Mouse (Mus musculus) forebrain, embryonic 15.5 days (tissue): Measurements from ENCODE around the gene Tenm4. TPM values are rescaled to one million over a fixed set of nuclear protein-coding genes. Genes with fewer than 3 reads are reported as not detected.

ENCODE experiments used
- ATAC-seq: fragments of 200-750 bp; cut with Nextera tagmentation; replicated peaks from 2 replicates; pipeline ENCODE4 v1.8.0; 2017; ENCODE audit warnings: mild to moderate bottlenecking, moderate TSS enrichment, moderate library complexity
- H3K27ac ChIP-seq: fragments of 300-500 bp; sonication (generic); replicated peaks from 2 replicates; pipeline ENCODE4 v1.5.1; 2015; ENCODE audit warnings: mild to moderate bottlenecking, inconsistent platforms
- H3K27me3 ChIP-seq: fragments of 300-500 bp; sonication (generic); 2 replicates; pipeline ENCODE4 v1.6.1; 2015; ENCODE audit warnings: inconsistent platforms
- H3K36me3 ChIP-seq: fragments of 300-500 bp; sonication (generic); 2 replicates; pipeline ENCODE4 v1.6.1; 2015; ENCODE audit warnings: mild to moderate bottlenecking, inconsistent platforms
- H3K4me1 ChIP-seq: fragments of 300-500 bp; sonication (generic); 2 replicates; pipeline ENCODE4 v1.6.1; 2015; ENCODE audit warnings: inconsistent platforms
- H3K4me2 ChIP-seq: fragments of 300-500 bp; sonication (generic); replicated peaks from 2 replicates; pipeline ENCODE4 v1.6.1; 2015; ENCODE audit warnings: mild to moderate bottlenecking, inconsistent platforms
- H3K4me3 ChIP-seq: fragments of 300-500 bp; sonication (generic); 2 replicates; pipeline ENCODE4 v1.5.1; 2015; ENCODE audit warnings: mild to moderate bottlenecking, inconsistent platforms
- H3K9ac ChIP-seq: fragments of 300-500 bp; sonication (generic); replicated peaks from 2 replicates; pipeline ENCODE4 v1.6.1; 2015; ENCODE audit warnings: mild to moderate bottlenecking, inconsistent platforms
- H3K9me3 ChIP-seq: fragments of 300-500 bp; sonication (generic); 2 replicates; pipeline ENCODE4 v1.6.1; 2016; ENCODE audit warnings: inconsistent platforms
- WGBS: fragments of 180-500 bp; shearing (Covaris S2); methylation state at CpG from one replicate; pipeline ENCODE4 v1.1.7; 2015; ENCODE audit warnings: mixed read lengths; 5-methylcytosine and 5-hydroxymethylcytosine counted together
- polyA plus RNA-seq: library from polyadenylated mRNA; unstranded; fragments of >200 nt; fragmentation: Nextera tagmentation; extraction: Ambion mirVana; gene quantifications from 2 replicates; pipeline ENCODE4 v1.2.1, GENCODE M21; 2015

The Tenm4 gene
- polyA plus RNA-seq, 1 experiment from 2014 or later, result 103 TPM

DNA sequence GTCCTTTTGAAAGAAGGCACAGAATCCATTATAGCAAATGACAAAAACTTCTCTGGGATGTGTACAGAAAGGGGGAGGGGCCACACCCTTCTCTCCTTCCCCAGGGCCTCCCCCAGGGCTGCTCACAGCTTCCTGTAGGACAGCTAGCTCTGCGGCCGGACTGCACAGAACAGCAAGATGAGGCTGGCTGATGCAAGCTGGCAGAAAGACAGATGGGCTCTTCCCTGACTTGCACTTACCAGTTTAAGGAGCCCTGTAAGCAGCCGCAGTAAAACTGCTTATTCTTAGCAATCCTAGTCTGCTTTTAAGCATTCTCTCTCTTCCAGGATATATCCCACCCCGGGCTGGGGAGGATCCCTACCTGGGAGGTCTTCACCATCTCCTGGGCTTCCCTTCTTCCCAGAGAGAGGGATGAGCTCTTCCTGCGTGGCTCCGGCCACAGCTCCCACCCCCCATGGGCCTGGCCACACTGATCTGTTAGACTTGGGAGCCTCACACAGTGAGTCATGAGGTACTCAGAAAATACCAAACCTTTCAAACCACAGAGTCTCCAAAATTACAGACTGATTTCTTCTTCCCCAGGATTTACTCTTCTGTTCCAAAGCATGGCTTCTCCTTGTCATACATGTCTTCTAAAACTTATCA, 646.1 kb downstream of the Tenm4 start:
- Histone ChIP-seq H3K4me2 (no peak overlapping the region), H3K9me3 (no peaks in the 10 kb centered on the region), H3K36me3 (no peaks in the 10 kb centered on the region), H3K27ac (peak overlapping the region; percentile 35), H3K4me3 (no peak overlapping the region), H3K27me3 (no peaks in the 10 kb centered on the region), H3K4me1 (peaks cover 32% of the 10 kb centered on the region), H3K9ac (no peak overlapping the region)
- ATAC-seq, result peak; percentile 29; the same call in 1 of the 2 replicates
- WGBS, result 39% methylated on average over 6 of the region's 6 CpGs

DNA sequence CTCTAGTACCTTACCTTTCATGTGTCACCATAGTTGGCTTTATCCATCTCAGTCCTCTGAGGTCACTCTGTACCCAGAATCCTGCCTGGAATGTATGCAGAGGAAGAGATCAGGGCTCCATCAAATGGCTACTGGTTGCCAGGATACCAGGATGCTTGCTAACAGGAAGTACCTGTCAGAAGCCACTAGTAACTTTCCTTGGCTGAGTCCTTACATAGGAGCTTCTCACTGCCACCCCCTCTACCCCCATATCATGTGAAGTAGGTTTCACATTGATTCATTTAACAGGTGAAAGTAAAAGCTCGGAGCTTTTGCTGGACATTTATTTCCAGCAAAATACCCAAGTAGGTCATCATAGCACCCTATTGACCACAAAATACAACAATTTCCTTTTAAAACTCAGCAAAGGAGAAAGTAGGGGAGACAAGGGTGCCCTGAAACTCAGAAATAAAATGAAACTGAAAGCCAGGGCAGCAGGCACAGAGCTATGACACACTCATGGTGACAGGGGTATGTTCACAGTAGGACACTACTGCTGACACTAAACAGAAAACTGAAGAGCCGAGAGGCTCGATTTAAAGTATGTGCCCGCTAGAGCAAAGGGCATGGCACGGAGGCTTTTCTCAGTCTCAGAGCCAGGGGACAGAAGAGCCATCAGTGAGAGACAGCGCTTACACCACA, 647.3 kb downstream of the Tenm4 start:
- H3K4me3 ChIP-seq, result no peak overlapping the region
- no peak for ATAC-seq
- no peaks in the 10 kb centered on the region for H3K27me3 ChIP-seq
- no peak overlapping the region for H3K9ac ChIP-seq
- H3K4me1 ChIP-seq, result peaks cover 32% of the 10 kb centered on the region
- H3K36me3 ChIP-seq, result no peaks in the 10 kb centered on the region
- 90% methylated on average over 6 of the region's 6 CpGs for WGBS
- 0 out of 2 replicates have a peak overlapping the region, but pooled peaks have one; percentile 60 for H3K27ac ChIP-seq
- H3K9me3 ChIP-seq, result no peaks in the 10 kb centered on the region
- H3K4me2 ChIP-seq, result no peak overlapping the region

DNA sequence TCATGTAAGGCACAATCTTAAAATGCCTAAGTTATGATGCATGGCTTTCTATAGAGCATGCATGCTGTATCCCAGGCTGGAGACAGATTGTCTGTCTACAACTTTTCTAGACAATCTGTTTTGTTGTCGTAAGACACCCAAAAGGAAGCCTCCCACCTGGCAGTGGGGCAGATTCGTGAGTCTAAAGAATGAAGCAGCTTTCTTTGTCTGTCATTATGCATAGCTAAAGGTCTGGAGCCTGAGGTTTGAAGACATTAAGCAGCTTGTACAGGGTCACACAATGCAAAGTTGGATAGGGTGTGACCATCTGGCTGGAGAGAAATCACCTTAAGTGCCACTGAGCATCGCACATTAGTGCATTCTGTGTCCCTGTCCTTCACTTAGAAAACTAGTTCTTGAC, 648.5 kb downstream of the Tenm4 start:
- no peak overlapping the region for H3K4me3 ChIP-seq
- no peaks in the 10 kb centered on the region for H3K36me3 ChIP-seq
- no peak for ATAC-seq
- no peaks in the 10 kb centered on the region for H3K9me3 ChIP-seq
- no peak overlapping the region for H3K4me2 ChIP-seq
- no peaks in the 10 kb centered on the region for H3K27me3 ChIP-seq
- 58% methylated on average over 3 of the region's 3 CpGs for WGBS
- H3K27ac ChIP-seq, result peak overlapping the region; percentile 60
- no peak overlapping the region for H3K9ac ChIP-seq
- H3K4me1 ChIP-seq, result peaks cover 32% of the 10 kb centered on the region

DNA sequence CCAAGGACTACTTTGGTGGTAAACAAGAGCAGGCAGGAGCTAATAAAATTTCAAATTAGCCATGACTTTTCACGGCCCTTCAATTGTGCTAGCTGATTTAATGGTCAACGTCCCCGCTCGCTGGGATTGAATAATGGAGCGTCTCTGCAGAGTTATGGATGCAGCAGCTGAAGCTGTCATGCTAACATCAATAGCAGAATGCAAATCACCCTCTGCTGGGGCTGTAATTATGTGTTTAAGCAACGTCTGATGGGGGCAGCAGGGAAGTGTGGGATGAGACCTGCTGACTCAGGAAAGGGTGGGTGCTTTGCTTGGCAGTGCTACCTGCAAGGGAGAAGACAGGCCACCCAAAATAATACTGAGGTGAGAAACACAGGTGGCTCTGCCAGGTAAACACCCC, 649.3 kb downstream of the Tenm4 start:
- Histone ChIP-seq H3K4me1 (peaks cover 32% of the 10 kb centered on the region), H3K27me3 (no peaks in the 10 kb centered on the region), H3K9me3 (no peaks in the 10 kb centered on the region), H3K27ac (peak overlapping the region; percentile 60), H3K4me2 (no peak overlapping the region), H3K36me3 (no peaks in the 10 kb centered on the region), H3K4me3 (no peak overlapping the region), H3K9ac (no peak overlapping the region)
- 32% methylated on average over 6 of the region's 6 CpGs for WGBS
- ATAC-seq, result peak; percentile 65

DNA sequence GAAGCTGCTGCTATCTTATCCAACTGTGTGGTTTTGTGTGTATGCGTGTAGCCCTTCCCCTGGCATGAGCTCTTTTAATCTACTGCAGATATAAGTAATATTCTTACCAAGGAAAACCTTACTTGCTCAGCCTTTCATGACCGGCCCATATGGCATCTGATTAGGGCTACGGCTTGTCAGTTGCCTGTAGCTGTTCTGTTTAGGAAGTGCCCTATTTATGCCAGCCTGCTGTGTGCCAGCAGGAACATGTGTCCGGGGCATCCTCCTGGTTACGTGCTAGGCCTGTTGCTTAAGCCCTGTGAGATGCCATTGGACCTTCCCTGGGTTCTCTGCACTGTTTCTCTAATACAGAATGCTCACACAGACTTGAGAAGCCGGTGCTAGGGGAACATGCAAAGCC, 655.1 kb downstream of the Tenm4 start:
- Histone ChIP-seq H3K27me3 (no peaks in the 10 kb centered on the region), H3K9me3 (no peaks in the 10 kb centered on the region), H3K4me1 (peaks cover 12% of the 10 kb centered on the region; the same call in 1 of the 2 replicates), H3K27ac (peak overlapping the region; percentile 49; the same call in 1 of the 2 replicates), H3K4me2 (no peak overlapping the region), H3K9ac (no peak overlapping the region), H3K4me3 (no peak overlapping the region), H3K36me3 (peaks cover 9% of the 10 kb centered on the region; the same call in 1 of the 2 replicates)
- ATAC-seq, result no peak; the same call in 1 of the 2 replicates
- WGBS, result 63% methylated on average over 6 of the region's 6 CpGs

DNA sequence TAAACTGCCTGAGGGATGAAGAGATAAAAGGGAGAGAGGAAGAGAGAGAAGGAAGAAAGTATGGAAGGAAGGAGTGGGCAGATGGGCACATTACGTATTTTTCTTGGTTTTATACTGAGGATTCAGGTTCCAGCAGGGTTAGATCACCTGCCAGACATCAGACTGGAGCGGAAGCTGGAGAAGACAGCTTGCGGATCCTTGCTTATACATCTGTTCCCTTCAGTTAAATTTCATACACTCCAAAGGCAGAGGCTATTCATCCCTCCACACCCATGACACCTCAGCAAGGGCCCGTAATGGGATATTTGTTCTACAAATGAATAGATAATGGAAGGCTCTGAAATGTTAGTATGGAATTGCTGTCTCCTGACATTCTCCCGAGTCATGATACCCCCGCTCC, 655.6 kb downstream of the Tenm4 start:
- peaks cover 9% of the 10 kb centered on the region; the same call in 1 of the 2 replicates for H3K36me3 ChIP-seq
- WGBS, result 88% methylated on average over 6 of the region's 6 CpGs
- H3K4me2 ChIP-seq, result no peak overlapping the region
- 0 out of 2 replicates have a peak overlapping the region, but pooled peaks have one; percentile 49 for H3K27ac ChIP-seq
- no peak overlapping the region for H3K4me3 ChIP-seq
- ATAC-seq, result no peak
- no peak overlapping the region for H3K9ac ChIP-seq
- no peaks in the 10 kb centered on the region for H3K27me3 ChIP-seq
- no peaks in the 10 kb centered on the region for H3K9me3 ChIP-seq
- H3K4me1 ChIP-seq, result peaks cover 18% of the 10 kb centered on the region; the same call in 1 of the 2 replicates

DNA sequence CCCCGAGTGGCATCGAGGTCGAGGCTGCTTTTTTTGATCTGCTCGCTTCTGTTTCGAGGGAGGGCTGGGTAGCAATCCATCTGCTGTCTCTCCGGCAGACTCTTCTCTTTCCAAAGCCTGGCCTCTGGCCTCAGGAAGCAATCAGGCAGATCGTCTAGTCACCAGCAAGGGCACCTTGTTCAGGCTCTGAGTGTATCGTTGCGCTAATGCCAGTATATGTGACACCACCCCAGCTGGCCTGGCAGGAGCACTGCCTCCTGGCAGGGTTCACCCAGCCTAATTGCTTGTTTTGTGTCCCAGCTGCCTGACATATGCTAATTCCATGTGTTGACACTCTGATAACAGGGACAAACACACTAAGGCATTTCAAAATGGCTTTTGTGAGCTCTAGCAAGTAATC, 661.5 kb downstream of the Tenm4 start:
- WGBS, result 11% methylated on average over 9 of the region's 9 CpGs
- Histone ChIP-seq H3K4me2 (no peak overlapping the region), H3K27me3 (no peaks in the 10 kb centered on the region), H3K9ac (no peak overlapping the region), H3K27ac (peak overlapping the region; percentile 83), H3K4me3 (no peak overlapping the region), H3K36me3 (peaks cover 11% of the 10 kb centered on the region), H3K9me3 (no peaks in the 10 kb centered on the region), H3K4me1 (peaks cover 56% of the 10 kb centered on the region)
- peak; percentile 94 for ATAC-seq

DNA sequence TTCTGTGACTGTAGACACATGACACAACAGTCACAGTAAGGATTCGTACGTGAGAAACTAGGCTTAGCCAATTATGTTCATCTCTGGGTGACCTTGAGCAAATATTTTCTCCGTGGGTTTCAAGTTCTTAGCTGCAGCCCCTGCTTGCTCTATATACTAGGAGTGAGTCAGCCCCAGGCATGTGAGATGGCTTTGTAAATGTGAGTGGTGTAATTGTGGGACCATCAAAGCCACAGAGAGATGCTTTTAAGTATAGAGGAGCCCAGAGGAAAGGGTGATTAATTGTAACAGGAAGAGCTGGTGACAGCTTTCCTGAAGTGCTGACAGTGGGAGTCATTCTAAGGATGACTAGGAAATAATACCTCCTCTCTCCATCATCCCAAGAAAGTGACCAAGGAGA, 662.0 kb downstream of the Tenm4 start:
- no peak overlapping the region for H3K9ac ChIP-seq
- 16% methylated on average over 3 of the region's 3 CpGs for WGBS
- H3K4me3 ChIP-seq, result no peak overlapping the region
- peaks cover 56% of the 10 kb centered on the region for H3K4me1 ChIP-seq
- ATAC-seq, result peak; percentile 55
- peaks cover 6% of the 10 kb centered on the region for H3K36me3 ChIP-seq
- H3K27me3 ChIP-seq, result no peaks in the 10 kb centered on the region
- H3K4me2 ChIP-seq, result no peak overlapping the region
- H3K27ac ChIP-seq, result peak overlapping the region; percentile 83
- no peaks in the 10 kb centered on the region for H3K9me3 ChIP-seq

DNA sequence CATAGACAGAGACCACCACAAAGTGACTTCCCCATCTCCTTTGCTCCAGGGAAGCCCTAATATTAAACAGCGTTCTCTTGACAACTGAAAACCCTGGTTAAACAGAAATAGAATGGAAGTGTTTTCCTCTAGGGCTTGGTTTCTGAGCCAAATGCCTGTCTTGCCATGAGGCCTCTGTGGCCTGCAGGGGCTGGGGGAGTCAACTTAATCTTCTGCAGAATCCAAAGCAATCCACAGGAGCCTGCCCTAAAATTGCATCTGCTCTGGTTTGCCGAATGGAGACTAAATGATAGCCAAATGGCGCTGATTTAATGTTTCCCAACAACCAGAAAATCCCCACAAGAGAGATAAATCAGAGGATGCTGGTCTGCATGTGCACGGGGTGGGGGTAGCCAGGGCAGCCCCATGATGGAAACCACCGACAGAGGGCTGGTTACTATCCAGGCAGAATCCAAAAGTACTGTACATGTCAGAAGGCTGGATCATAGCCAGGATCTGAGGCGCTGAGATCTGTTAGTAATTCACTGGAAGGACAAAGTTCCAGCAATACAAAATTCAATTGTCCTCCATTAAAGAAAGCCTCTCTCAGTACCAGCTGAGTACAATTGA, 663.7 kb downstream of the Tenm4 start:
- no peaks in the 10 kb centered on the region for H3K27me3 ChIP-seq
- WGBS, result 22% methylated on average over 6 of the region's 6 CpGs
- H3K9ac ChIP-seq, result no peak overlapping the region
- H3K4me1 ChIP-seq, result peaks cover 60% of the 10 kb centered on the region
- H3K27ac ChIP-seq, result peak overlapping the region; percentile 83
- no peak overlapping the region for H3K4me3 ChIP-seq
- H3K4me2 ChIP-seq, result no peak overlapping the region
- peak; percentile 44; the same call in 1 of the 2 replicates for ATAC-seq
- H3K9me3 ChIP-seq, result no peaks in the 10 kb centered on the region
- peaks cover 10% of the 10 kb centered on the region for H3K36me3 ChIP-seq

DNA sequence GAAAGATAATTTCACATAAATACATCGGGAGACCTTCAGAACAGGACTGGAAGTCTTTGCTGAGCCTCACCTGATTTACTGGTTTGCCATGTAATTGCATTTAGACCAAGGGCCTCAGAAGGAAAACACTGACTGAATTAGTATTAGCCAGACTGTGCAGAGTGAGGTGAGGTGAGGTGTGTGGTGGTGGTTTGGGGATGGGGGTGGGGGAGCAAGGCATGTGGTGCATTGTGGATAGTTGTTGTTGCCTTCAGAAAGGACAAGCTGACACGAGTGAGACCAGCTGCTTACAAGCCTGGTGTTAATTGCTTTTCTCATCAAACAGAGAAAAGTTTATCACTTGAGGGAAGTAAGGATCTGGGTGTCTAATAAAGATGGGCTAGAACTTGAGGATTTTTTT, 664.3 kb downstream of the Tenm4 start:
- WGBS, result 11% methylated on average over 2 of the region's 2 CpGs
- no peaks in the 10 kb centered on the region for H3K27me3 ChIP-seq
- H3K36me3 ChIP-seq, result peaks cover 10% of the 10 kb centered on the region
- no peak overlapping the region for H3K9ac ChIP-seq
- H3K4me3 ChIP-seq, result no peak overlapping the region
- peaks cover 60% of the 10 kb centered on the region for H3K4me1 ChIP-seq
- ATAC-seq, result peak; percentile 34; the same call in 1 of the 2 replicates
- no peaks in the 10 kb centered on the region for H3K9me3 ChIP-seq
- H3K4me2 ChIP-seq, result no peak overlapping the region
- peak overlapping the region; percentile 83 for H3K27ac ChIP-seq

DNA sequence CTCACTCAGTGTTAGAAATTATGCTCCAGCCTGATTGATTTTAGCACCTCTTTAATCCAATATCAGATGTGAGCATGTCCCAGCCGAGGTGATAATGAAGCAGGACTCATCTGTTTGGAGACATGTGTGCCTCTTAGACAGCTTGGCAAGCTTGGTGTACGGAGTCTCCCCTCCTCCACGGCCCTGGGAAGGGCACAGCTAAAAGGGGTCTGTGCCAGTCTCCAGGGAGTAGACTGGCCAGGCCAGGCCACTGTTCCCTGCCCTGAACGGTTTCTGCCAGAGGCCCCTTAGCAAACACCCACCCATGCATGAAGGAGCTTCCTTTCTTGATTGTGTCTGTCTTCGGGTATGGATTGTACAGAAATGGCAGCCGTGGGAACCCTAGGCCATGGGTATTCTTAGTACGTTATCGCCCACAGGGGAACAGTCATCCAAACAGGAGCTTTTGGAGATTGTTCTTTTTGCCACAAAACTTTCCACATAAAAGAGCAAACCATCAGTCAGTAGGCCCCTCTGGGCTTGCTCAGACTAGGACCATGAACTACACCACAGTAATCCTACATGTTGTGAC, 667.3 kb downstream of the Tenm4 start:
- H3K27ac ChIP-seq, result peak overlapping the region; percentile 76
- H3K36me3 ChIP-seq, result peaks cover 10% of the 10 kb centered on the region
- no peak overlapping the region for H3K9ac ChIP-seq
- no peak overlapping the region for H3K4me3 ChIP-seq
- ATAC-seq, result peak; percentile 81
- no peaks in the 10 kb centered on the region for H3K9me3 ChIP-seq
- 62% methylated on average over 8 of the region's 8 CpGs for WGBS
- peaks cover 42% of the 10 kb centered on the region for H3K4me1 ChIP-seq
- no peak overlapping the region for H3K4me2 ChIP-seq
- no peaks in the 10 kb centered on the region for H3K27me3 ChIP-seq

DNA sequence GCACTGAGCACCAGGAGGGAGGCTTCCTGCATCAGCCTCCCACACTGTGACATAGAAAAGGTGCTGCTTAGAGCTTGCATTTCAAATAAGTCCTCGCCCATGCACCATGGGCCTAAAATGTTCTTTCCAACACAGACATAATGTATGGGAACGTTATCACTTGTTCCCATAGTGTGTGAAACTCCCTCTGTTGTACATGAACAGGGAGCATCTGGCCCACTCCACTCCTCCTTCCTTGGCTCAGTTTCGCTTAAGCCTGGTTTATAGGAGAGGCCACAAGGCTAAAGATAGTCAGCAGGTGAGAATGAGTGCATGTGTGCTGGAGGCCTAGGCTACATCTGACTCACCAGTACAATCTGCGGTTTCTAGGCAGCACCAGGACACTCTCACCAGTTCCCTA, 667.9 kb downstream of the Tenm4 start:
- no peak overlapping the region for H3K4me2 ChIP-seq
- no peak overlapping the region for H3K9ac ChIP-seq
- no peaks in the 10 kb centered on the region for H3K9me3 ChIP-seq
- H3K27ac ChIP-seq, result peak overlapping the region; percentile 76
- no peaks in the 10 kb centered on the region for H3K27me3 ChIP-seq
- 76% methylated on average over 4 of the region's 4 CpGs for WGBS
- peaks cover 10% of the 10 kb centered on the region for H3K36me3 ChIP-seq
- no peak for ATAC-seq
- peaks cover 36% of the 10 kb centered on the region for H3K4me1 ChIP-seq
- no peak overlapping the region for H3K4me3 ChIP-seq
